Mouse (Mus musculus): ENCODE results near the gene Rhoq.

- no peak for TF ChIP-seq CTCF (IDR thresholded peaks at IDR 0.05)
- no peak for TF ChIP-seq EP300 (IDR thresholded peaks at IDR 0.05)
These were observed 4.9 kb upstream of the Rhoq start for GRCm38 (mm10) chr17:86957968-86958367.

All from lung, postnatal 0 days (tissue).